Mouse (Mus musculus) embryo, embryonic 10.5 days (tissue): ENCODE data around the gene Dtx3.

Experiments
- DNase-seq: peaks from one replicate; pipeline ENCODE4 v3.0.0-alpha.2; 2015; ENCODE audit warnings: low spot score

Dtx3 gene

DNA sequence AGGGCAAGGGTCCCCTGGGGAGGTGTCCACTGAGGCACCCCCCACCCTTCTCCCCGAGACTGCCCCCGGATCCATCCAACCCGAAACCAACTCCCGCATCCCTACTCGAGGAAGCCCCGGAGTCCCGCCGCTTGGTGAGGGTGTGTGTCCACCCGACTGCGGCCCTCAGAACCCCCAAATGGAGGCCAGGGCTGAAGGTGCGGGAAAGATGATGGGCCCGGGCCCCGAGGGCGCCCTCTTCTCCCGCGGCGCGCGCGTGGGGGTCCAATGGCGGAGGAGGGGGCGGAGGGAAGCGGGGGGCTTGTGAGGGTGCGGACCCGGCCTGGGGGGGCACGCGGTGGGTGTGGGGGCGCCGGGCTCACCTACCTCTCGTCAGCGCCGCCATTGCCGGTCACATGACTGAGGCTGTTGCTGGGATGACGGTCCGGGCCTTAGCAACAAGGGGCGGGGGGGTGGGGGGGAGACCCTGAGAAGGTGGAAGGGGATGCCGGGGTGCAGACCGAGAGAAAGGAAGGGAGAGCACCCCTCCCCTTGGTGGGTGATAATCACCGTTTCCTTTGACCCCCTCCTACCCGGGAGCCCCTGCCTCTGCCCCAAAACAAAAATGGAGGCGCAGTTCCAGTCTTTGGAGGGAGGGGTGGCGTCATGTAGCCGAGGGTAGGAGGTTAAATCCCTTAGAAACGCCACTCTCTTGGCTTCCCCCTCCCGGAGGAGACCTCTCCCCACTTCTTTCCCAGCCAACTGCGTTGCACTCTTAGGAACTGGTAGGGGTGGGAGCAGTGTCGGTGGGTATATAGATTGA is at the start of gene Dtx3:
Gene Dtx3 (minus strand): TSS at position 401 of the 802 bp plus-strand sequence.
- DNase-seq, result peak; percentile 68

DNA sequence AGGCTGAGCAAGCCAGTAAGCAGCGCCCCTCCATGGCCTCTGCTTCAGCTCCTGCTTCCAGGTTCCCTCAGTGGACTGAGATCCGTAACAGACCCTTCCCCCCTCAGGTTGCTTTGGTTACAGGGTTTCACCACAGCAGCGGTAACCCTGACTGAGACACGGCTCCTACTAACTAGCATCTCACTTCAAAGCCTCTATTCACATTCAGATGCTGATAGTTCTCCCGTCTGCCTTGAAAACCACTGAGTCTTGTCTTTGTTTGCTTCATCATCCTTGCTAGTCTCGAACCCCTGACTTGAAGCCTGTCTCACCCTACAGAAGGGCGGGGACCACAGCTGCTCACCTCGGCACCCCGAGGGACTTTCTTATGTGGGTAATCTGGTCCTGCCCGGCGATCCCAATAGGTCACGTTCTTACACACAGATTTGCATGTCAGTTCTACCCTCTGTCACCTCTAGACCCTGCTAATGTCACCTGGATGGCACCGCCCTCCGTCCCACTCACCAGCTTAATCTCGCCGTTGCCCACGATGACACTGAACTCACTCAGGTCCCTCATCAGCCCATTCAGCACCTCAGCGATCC is 42.8 kb upstream of the Dtx3 start:
- no peak for DNase-seq

DNA sequence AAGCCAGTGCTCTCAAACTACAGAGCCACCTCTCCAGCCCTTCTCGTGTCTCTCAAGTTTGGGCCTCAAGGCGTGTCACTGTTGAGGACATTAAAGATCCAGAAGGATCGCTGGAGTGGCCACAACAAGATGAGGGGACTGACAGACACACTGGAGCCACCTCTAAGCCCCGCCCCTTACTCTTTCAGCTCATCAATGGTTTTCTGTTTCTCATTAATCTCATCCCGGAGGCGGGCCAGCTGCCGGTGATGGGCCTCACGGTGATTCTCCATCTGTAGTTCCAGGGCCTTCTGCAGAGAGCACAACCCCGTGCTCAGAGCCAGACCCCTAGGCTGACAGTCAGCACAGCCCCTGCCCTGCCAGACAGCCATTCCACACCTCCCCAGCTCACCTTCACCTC is 41.0 kb upstream of the Dtx3 start:
- peak; percentile 55 for DNase-seq

DNA sequence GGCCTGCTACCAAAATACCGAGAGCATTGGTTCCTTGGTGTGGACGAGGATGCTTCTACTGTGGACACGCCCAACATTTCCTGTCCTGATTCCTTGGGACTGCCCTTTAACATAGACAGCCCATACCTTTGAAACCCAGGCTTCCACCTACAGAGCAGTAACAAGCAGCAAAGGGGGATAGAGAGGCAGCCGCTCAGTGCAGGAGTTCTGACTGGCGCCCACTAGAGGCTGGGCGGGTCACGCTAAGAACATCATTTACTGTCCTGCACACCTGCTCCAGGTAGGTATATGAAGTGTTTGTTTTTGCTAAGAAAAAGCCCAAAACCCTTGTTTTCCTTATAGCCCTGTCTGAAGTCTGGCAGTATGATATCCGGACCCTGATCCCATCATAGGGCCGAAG is 37.6 kb upstream of the Dtx3 start:
- no peak for DNase-seq

DNA sequence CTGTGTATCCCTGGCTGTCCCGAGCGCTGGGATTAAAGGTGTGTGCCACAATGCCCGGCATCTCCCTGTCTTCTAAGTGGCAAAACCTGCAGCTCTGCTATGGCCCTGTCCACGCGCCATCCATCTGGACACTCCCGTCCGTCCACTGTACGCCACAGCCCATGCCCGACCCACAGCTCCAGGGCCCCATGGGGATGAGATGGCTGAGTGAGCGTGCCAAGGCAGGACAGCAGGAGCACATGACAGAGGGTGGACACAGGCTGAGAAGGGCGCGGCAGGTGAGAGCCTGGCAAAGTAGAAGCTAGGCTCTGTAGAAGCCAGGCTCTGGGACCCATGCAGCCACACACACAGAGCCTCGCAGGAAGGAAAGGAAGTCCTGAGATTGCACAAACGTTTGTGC is 36.2 kb upstream of the Dtx3 start:
- no peak for DNase-seq

DNA sequence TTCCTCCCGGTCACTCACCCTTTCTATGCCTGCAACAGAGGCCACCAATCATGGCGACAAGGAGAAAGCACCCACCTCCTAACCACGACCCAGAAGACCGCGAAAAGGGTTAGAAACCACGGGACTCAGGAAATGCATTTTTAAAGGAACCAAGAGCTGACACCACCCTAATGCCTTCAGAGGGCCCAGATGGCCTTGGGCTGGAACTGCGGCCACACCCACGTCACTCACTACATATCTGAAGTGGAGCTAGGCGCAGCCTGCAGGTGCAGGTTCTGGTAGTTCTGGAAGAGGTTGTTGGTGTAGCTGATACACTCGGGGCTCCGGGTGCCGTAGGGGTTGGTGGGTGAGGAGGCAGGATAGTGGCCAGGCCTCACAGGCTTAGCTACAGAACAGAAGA is 35.2 kb upstream of the Dtx3 start:
- DNase-seq, result no peak

DNA sequence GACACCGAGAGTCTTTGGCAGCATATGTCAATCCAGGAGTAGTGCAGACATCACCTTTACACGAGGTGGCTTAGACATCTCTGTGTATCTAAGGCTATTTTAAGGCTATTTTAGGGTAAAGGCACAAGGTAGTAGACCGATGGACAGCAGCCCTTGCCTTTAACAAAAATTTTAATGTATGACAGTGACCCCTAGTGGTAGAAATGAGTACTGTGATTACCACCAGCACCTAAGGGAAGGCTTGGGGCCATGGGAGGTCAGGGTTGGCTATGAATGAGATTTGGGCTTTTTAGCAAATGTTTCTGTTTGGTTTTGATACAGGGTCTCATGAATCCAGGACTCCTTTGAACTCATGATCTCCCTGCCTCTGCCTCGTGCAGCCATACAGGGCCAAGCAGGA is 33.4 kb upstream of the Dtx3 start:
- DNase-seq, result peak; percentile 88

DNA sequence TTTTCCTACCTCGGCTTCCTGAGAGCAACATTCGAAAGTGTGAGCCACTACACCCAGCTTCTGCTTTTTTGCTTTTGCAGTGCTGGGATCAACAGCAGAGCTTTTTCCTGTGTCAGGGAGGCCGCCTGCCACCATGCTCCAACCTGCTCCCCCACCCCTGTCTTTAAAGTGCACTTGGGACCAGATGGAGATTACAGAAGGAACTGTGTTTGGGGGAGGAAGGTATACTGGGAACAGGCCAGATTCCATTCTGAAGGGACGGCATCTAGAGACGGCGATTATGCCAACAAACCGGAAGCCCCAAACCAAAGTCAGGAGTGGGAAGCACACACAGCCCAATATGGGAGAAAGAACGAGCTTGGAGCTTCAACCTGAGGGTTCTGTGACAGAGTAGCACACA is 31.6 kb upstream of the Dtx3 start:
- no peak for DNase-seq

DNA sequence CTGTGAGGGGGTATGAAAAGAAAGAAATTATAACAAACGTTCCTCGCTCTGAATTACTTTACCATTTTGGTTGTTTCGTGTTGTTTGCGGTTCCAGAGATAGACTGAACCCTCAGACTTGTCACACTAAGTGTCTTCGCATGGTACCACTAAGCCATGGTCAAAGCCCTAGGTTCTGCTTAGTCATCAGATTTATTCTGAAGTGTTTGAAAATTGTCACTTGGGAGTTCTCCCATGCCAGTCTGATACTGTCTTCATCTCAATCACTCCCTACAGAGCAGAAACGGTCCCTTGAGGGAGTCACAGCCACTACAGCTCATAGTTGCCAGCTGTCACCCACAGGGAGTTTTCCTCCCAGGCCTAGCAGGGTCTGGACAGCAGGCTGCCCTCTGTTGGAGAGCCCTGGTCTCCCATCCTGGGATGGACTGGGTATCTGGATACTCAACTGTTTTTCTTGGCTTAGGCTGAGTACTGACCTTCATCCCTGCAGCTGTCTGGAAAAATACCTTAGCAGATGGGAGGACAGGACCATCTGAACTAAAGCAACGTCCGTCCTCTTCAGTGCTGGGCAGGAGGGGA is 30.9 kb upstream of the Dtx3 start:
- peak; percentile 43 for DNase-seq

DNA sequence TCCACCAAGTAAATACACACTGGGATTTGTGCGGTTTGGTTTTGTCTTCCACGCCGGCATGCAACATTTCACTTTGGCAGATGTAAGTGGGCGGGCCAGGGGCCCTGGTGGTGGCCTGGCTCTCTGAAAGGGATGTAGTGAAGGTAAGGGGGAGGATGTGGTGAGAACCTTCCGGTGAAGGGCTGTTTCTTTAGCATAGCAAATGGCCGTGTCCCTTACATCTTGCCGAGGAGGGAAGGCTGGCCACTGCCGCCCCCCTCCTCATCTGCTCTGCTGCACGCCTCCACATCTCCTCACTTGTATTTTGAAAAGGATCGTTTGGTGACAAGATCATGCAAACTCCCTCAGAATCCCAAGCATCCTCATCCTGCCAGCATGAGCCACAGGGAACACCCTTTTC is 30.2 kb upstream of the Dtx3 start:
- DNase-seq, result no peak

DNA sequence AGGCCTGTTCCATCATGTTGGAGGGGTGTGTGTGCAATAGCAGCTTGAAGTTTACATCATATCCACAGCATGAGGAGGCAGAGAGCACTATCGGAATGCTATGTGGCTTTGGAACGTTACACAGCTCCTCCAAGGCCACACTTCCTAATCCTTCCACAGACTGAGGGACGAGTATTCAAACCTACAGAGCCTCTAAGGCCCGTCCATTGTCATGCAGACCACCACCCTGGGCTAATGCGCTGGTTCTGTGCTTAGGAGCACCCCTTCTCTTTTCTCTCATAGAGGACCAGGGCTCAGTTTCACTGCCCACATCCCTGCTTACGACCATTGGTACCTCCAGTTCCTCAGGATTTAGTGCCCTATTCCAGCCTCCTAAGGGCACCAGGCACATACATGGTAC is 29.7 kb upstream of the Dtx3 start:
- DNase-seq, result no peak

DNA sequence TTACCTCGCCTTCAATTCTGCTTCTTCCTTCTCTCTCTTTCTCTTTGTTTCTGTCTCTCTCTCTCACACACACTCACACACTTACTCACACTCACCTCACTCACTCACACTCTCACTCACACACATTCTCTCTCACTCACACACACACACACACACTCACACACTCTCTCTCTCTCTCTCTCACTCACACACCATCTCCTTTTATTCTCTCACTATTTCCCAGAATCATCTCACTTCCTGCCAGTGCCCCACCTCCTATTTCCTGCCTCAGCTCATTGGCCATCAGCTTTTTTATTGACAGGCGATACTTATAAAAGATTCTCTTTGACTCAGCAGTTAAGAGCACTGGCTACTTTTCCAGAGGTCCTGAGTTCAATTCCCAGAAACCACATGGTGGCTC is 22.8 kb upstream of the Dtx3 start:
- DNase-seq, result no peak

DNA sequence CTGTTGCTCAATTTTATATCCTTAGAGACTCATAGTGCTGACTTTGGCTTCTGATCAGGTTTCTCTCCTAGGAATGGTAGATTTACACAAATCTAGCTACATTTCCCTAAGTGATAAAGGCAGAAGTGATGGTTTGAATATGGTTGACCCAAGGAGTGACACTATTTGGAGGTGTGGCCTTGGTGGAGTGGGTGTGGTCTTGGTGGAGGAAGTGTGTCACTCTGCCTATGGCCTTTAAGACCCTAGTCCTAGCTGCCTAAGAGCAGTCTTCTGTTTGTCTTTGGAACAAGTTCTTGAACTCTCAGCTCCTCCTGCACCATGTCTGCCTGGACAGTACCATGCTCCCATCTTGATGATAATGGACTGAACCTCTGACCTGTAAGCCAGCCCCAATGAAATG is 21.6 kb upstream of the Dtx3 start:
- DNase-seq, result no peak

DNA sequence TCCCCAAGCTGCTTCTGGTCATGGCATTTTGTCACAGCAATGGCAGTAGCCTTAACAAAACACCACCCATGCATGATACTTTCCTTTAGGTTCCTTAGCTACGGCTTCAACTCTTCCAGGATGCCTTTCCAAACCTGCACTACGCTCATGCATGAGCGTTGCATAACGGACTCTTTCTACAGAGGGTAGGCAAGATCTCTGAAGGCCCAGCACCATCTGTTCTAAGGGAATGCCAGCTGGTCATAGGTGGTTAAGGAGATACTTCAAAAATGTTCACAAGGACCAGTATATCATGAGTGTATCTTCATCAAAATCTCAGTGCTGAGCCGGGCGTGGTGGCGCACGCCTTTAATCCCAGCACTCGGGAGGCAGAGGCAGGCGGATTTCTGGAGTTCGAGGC is 20.9 kb upstream of the Dtx3 start:
- no peak for DNase-seq

DNA sequence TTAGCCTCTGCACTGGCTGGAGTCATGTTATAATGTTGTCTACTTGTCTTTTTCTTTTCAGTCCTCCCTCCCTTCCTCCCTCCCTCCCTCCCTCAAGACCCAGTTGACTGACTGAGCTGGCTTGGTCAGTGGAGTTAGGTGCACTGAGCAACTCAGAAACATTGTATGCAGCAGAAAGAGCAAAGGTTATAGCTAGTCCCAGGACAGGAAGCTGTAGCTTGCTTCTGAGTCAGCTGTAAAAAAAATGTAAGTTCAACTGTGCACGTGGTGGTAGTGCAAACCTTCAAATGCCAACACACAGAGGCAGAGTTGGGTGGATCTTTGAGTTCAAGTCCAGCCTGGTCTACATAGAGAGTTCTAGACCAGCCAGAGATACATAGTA is 18.9 kb upstream of the Dtx3 start:
- no peak for DNase-seq

DNA sequence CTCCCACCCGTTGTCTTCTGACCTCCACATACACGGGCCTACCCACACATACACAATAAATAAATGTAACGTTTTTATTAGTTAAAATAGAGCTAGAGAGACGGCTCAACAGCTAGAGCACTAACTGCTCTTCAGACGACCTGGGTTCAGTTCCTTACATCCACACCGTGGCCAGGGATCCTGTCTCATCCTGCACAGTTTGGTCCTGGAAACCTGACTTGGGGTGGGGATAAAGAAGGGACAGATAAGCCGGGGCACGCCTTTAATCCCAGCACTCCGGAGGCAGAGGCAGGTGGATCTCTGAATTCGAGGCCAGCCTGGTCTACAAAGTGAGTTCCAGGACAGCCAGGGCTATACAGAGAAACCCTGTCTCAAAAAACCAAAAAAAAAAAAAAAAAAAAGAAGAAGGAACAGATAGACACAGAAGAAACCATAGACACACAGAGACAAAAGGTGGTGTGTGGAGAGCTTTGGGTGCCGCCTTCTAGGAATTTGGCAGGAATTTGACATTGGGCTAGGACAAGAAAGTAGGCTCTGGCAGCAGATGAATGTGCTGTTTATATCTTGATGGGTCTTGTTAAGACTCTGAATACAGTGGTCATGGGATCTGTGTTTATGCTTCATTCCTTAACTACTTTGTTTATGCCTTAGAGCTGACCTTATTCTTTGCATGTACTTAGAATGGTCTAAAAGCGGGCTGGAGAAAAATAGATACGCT is 18.3 kb upstream of the Dtx3 start:
- no peak for DNase-seq

DNA sequence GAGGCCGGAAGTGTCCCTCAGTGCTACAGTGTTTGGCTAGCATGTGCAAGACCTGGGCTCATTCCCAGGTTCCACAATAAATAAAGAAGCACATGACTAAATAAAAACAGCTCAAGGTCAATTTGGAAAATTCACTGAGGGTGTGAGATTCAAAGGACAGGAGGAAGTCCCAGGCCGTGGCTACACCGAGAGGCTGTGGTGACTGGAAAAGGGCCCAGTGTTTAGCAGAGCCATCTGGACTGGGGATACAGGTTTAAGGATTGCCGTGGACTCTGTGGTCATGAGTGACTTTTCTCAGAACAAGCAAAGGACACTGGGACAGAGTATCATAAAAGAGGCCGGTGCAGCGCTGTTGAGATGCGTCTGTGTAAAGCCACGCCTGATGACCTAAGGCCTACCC is 17.7 kb upstream of the Dtx3 start:
- no peak for DNase-seq

DNA sequence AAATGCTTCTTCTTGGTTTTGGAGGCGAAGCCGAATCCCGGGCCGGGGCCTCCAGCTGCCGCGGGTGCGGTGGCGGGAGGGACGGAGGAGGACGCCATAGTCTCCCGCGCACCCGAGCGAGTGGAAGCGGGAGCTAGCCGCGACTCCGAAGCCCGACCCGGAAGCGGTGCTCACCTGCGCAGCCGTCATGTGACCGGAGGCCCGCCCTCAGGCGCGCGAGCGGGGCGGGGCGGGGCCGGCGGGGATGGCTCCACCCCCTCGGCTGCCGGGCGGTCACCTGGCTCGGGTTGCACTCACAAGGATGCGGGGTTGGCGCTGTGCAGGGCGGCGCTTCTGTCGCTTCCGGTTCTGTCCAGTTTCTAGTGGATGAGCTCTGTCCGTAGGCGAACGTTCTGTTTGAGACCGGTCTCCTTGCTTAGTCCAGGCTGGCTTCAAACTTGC is 15.9 kb upstream of the Dtx3 start, which contains the start of gene Pip4k2c:
Gene Pip4k2c (minus strand): TSS at position 172 of the 441 bp plus-strand sequence.
- DNase-seq, result peak; percentile 89

DNA sequence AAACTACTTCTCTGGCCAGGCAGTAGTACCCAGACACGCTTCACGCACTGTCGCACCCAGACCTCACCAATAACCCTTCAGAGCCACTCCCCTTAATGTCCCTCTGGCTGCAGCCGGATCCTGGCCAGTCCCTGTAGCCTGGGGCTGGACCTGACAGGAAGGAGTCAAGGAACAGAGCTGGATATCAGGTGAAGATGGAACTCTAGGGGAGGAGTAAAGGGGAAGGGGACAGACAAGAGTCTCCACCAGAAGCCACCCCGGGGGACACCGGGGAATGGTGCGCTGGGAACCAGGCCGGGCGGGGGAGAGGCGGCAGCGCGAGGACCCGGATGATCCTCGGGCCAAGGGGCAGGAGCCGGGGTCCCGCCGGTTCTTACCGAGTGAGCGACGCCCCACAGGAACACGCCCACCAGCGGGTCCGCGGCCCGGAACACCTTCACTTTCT is 15.5 kb upstream of the Dtx3 start:
- DNase-seq, result peak; percentile 54

DNA sequence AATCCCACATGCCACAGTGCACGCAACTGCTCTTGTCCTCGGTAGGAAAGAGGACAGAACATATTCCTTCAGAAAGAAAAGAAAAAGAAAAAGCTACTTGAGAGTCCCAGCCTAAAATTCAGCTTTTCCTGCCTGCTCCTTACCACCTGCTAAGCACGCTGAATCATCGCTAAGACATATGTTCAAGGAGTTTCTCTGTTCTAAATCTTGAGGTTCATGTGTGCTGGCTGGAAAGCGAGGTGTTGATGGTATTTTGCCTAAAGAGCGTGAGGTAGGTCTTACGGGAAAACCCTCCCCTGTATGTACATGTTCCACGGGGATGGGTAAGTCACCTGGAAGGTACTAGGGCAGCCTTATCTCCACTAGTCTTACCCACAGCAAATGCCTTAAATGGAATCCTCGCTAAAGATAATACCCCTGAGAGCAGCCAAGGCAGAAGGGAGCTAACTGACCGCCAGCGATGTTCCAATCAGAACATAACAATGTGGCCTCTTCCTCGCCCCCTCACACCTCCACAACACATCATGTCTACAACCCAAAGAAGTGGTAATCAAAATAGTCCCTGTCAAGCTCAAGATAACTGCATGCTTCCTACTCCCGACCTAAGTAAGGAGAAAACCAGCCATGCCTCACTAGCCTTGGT is 14.5 kb upstream of the Dtx3 start:
- DNase-seq, result no peak

DNA sequence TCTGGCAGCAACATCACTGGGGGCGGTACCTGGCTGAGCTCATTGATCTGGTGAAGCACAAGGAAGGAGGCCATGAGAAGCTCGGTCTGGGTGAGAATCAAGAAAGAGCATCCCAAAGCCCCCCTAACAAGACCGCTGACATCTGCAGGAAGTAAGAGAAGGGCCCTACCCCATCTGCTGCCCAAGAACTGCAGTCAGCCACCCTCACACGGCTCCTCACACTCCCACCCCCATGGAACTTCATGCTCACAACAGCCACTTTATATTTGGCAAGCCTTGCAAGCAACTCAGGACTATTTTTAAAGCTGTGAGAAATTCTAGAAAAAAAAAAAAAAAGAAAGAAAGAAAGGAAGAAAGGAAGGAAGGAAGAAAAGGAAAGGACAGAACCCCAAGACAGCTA is 13.4 kb upstream of the Dtx3 start:
- no peak for DNase-seq

DNA sequence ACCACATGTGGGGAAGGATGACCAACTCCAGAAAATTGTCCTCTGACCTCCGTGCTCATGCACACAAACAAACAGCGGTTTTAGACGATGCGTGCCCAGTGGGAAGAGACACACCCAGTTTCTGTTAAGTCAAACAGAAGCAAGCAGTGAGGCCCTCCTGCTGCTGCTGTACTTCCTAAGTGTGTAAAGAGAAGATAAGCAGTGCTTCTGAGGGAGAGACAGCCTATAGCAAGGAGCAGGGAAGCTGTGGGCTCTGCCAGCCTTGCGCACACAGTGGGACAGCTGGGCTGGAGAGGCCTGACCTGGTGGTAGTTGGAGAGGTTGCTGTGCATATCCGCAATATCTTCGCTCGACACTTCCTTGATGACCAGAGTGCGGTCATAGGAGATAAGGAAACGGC is 9.8 kb upstream of the Dtx3 start:
- no peak for DNase-seq
